Mouse (Mus musculus) ovary, postnatal 36 days (tissue): ENCODE data around the gene Vstm4.

Source experiments
- DNase-seq: peaks from one replicate; pipeline ENCODE4 v3.0.0; 2022; ENCODE audit warnings: low spot score, mixed read lengths

The Vstm4 gene

GRCm38 (mm10) chr14:32859831-32860569 is 3.4 kb downstream of the Vstm4 start:
- DNase-seq = no peak

- DNase-seq = no peak
Observed at GRCm38 (mm10) chr14:32861149-32861581, 4.6 kb downstream of the Vstm4 start.

GRCm38 (mm10) chr14:32861656-32862055 is 5.1 kb downstream of the Vstm4 start:
- no peak for DNase-seq

- DNase-seq = no peak
Observed at GRCm38 (mm10) chr14:32865331-32865730, 8.8 kb downstream of the Vstm4 start.

GRCm38 (mm10) chr14:32871963-32872362 is 15.4 kb downstream of the Vstm4 start:
- no peak for DNase-seq

GRCm38 (mm10) chr14:32877549-32877948 is 21.0 kb downstream of the Vstm4 start:
- DNase-seq = no peak

GRCm38 (mm10) chr14:32880332-32880731 is 23.8 kb downstream of the Vstm4 start:
- DNase-seq = no peak

GRCm38 (mm10) chr14:32881693-32882092 is 25.1 kb downstream of the Vstm4 start:
- DNase-seq = peak; percentile 35

GRCm38 (mm10) chr14:32888876-32889674 is 32.5 kb downstream of the Vstm4 start:
- DNase-seq = peak; percentile 41

GRCm38 (mm10) chr14:32894341-32894853 is 37.8 kb downstream of the Vstm4 start:
- peak; percentile 54 for DNase-seq

- no peak for DNase-seq
Observed at GRCm38 (mm10) chr14:32894878-32895277, 38.3 kb downstream of the Vstm4 start.

GRCm38 (mm10) chr14:32896896-32897295 is 40.3 kb downstream of the Vstm4 start:
- peak; percentile 64 for DNase-seq

- DNase-seq = no peak
Observed at GRCm38 (mm10) chr14:32903203-32903602, 46.6 kb downstream of the Vstm4 start.

GRCm38 (mm10) chr14:32906545-32906944 is 50.0 kb downstream of the Vstm4 start:
- no peak for DNase-seq

- DNase-seq = no peak
Observed at GRCm38 (mm10) chr14:32909112-32909511, 52.6 kb downstream of the Vstm4 start.

- no peak for DNase-seq
Observed at GRCm38 (mm10) chr14:32911187-32911586, 54.6 kb downstream of the Vstm4 start.

GRCm38 (mm10) chr14:32915360-32915759 is 58.8 kb downstream of the Vstm4 start:
- no peak for DNase-seq

- no peak for DNase-seq
Observed at GRCm38 (mm10) chr14:32917919-32918318, 61.4 kb downstream of the Vstm4 start.

- DNase-seq = no peak
Observed at GRCm38 (mm10) chr14:32923871-32924270, 67.3 kb downstream of the Vstm4 start.

GRCm38 (mm10) chr14:32931709-32932108 is 75.2 kb downstream of the Vstm4 start:
- no peak for DNase-seq

GRCm38 (mm10) chr14:32932220-32932619 is 75.7 kb downstream of the Vstm4 start:
- no peak for DNase-seq

GRCm38 (mm10) chr14:32934064-32934463 is 77.5 kb downstream of the Vstm4 start:
- DNase-seq = no peak

- no peak for DNase-seq
Observed at GRCm38 (mm10) chr14:32939217-32939616, 82.7 kb downstream of the Vstm4 start.
